Mouse (Mus musculus) lung, postnatal 14 days (tissue): ENCODE measurements around the gene E030025P04Rik.

ENCODE experiments used
- DNase-seq: peaks from one replicate; pipeline ENCODE4 v3.0.0; 2021

The E030025P04Rik gene

GRCm38 (mm10) chr11:109144236-109144635, at the start of gene E030025P04Rik:
E030025P04Rik (minus strand) TSS chr11:109144369.
- peak; percentile 45 for DNase-seq

GRCm38 (mm10) chr11:109192673-109193557, 48.7 kb upstream of the E030025P04Rik start:
- DNase-seq, result peak; percentile 89

GRCm38 (mm10) chr11:109188235-109188634, 44.1 kb upstream of the E030025P04Rik start:
- DNase-seq, result no peak

GRCm38 (mm10) chr11:109187631-109188184, 43.5 kb upstream of the E030025P04Rik start:
- DNase-seq, result no peak

GRCm38 (mm10) chr11:109181118-109181517, 36.9 kb upstream of the E030025P04Rik start:
- DNase-seq, result no peak

GRCm38 (mm10) chr11:109180290-109180689, 36.1 kb upstream of the E030025P04Rik start:
- DNase-seq, result peak; percentile 70

GRCm38 (mm10) chr11:109178788-109179518, 34.8 kb upstream of the E030025P04Rik start:
- peak; percentile 51 for DNase-seq

- peak; percentile 65 for DNase-seq
Observed at GRCm38 (mm10) chr11:109175376-109175969, 31.3 kb upstream of the E030025P04Rik start.

- DNase-seq, result no peak
Observed at GRCm38 (mm10) chr11:109172224-109172623, 28.1 kb upstream of the E030025P04Rik start.

- DNase-seq, result no peak
Observed at GRCm38 (mm10) chr11:109170771-109171170, 26.6 kb upstream of the E030025P04Rik start.

- no peak for DNase-seq
Observed at GRCm38 (mm10) chr11:109157694-109158093, 13.5 kb upstream of the E030025P04Rik start.

GRCm38 (mm10) chr11:109144890-109145341, 747 bp upstream of the E030025P04Rik start:
- peak; percentile 32 for DNase-seq

- peak; percentile 53 for DNase-seq
Observed at GRCm38 (mm10) chr11:109126482-109126881, 17.7 kb downstream of the E030025P04Rik start.

- peak; percentile 60 for DNase-seq
Observed at GRCm38 (mm10) chr11:109125451-109125850, 18.7 kb downstream of the E030025P04Rik start.

GRCm38 (mm10) chr11:109124284-109124683, 19.9 kb downstream of the E030025P04Rik start:
- DNase-seq, result no peak

- no peak for DNase-seq
Observed at GRCm38 (mm10) chr11:109109826-109110346, 34.3 kb downstream of the E030025P04Rik start.

GRCm38 (mm10) chr11:109109056-109109455, 35.1 kb downstream of the E030025P04Rik start:
- no peak for DNase-seq

GRCm38 (mm10) chr11:109107518-109108205, 36.5 kb downstream of the E030025P04Rik start:
- no peak for DNase-seq

- DNase-seq, result no peak
Observed at GRCm38 (mm10) chr11:109106751-109107150, 37.4 kb downstream of the E030025P04Rik start.

GRCm38 (mm10) chr11:109106181-109106580, 38.0 kb downstream of the E030025P04Rik start:
- no peak for DNase-seq

GRCm38 (mm10) chr11:109103386-109103785, 40.8 kb downstream of the E030025P04Rik start:
- no peak for DNase-seq

GRCm38 (mm10) chr11:109102646-109103045, 41.5 kb downstream of the E030025P04Rik start:
- DNase-seq, result no peak
